Mouse (Mus musculus) urinary bladder, adult 2 months (tissue): ENCODE data around the gene Gm572. TPM values are rescaled to one million over a fixed set of nuclear protein-coding genes. Genes with fewer than 3 reads are reported as not detected.

Source experiments
- DNase-seq: peaks from one replicate; pipeline ENCODE4 v3.0.0; 2022; ENCODE audit warnings: low spot score
- polyA plus RNA-seq: library from polyadenylated mRNA; depleted of rRNA; stranded (reverse); fragments of >200 nt; gene quantifications from 2 replicates; pipeline ENCODE4 v1.2.3, GENCODE M21; 2012; rRNA removed

Gene Gm572
- polyA plus RNA-seq, 1 experiment, result 0.04 TPM

DNA sequence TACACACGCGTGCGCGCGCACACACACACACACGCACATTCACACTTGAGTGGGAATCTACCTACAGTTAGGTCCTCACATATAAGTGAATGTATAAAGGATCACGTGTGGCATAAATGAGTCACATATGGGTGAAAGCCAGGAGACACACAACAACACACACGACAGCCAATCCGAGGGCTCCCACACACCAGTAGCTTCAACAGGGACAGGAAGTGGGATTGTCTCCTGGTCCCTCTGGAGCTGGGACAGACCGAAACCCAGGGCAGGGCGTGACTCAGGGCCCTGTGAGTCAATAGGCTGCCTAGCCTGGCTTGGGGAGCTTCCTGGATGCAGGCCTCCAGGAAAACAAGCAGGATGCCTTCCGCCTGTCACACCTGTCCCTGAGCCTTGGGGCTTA lies 71.6 kb downstream of the Gm572 start:
- DNase-seq, result no peak

DNA sequence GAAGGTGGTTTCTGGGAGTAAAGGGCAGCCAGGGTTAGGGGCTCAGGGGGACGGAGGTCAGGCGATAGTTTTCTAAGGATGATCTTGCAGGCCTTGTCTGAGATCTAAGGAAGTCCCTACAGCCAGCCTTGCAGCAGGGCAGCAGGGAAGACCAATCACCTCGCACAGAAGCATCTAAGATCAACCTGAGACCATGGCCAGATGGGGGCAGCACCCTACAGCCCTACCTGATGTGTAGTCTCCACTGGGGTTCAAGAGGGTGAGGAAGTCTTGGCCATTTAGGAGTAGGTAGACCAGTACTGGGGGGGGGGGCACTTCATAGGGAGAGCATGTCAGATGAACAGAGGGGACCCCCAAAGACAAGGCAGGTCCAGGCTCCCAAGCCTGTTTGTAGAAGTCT lies 72.3 kb downstream of the Gm572 start:
- DNase-seq, result no peak

Other genes starting within 250 kb of the Gm572 start
- gene Ubiad1, start 198.5 kb upstream of the Gm572 start, polyA plus RNA-seq, result 9.2 and 10.3 TPM in 2 replicates
- gene Mtor, start 194.7 kb upstream of the Gm572 start, polyA plus RNA-seq, result 15.6 and 20.0 TPM in 2 replicates
- gene Angptl7, start 142.9 kb upstream of the Gm572 start, polyA plus RNA-seq, result 11.0 and 14.6 TPM in 2 replicates
- 31.4 and 40.2 TPM in 2 replicates for gene Exosc10, start 84.9 kb upstream of the Gm572 start, polyA plus RNA-seq
- 48.4 and 51.9 TPM in 2 replicates for gene Srm, start 51.8 kb upstream of the Gm572 start, polyA plus RNA-seq
- 0.58 and 0.72 TPM in 2 replicates for gene Masp2, start 40.8 kb upstream of the Gm572 start, polyA plus RNA-seq
- gene Tardbp, start 16.3 kb upstream of the Gm572 start, polyA plus RNA-seq, result 252 and 403 TPM in 2 replicates
- 21.0 and 29.8 TPM in 2 replicates for gene Casz1, start 161.1 kb downstream of the Gm572 start, polyA plus RNA-seq